Mouse (Mus musculus) ES-E14 (cell line): ENCODE measurements around the gene Myadml2.

ENCODE experiments used
- CHD2 ChIP-seq: IDR thresholded peaks from 2 replicates; pipeline ENCODE4 v1.6.1; 2014; ENCODE audit warnings: mild to moderate bottlenecking, low read depth, low read length, inconsistent platforms
- HCFC1 ChIP-seq: IDR thresholded peaks from 2 replicates; pipeline ENCODE4 v1.6.1; 2012; ENCODE audit warnings: low read length, inconsistent platforms, borderline replicate concordance; ENCODE audit not compliant: insufficient read depth
- MAFK ChIP-seq: IDR thresholded peaks from 2 replicates; pipeline ENCODE4 v1.6.1; 2014; ENCODE audit warnings: mild to moderate bottlenecking, low read depth, low read length, inconsistent platforms; ENCODE audit not compliant: insufficient read depth
- ZC3H11A ChIP-seq: IDR thresholded peaks from 2 replicates; pipeline ENCODE4 v1.6.1; 2012; ENCODE audit warnings: low read depth, mild to moderate bottlenecking, inconsistent platforms, low read length, borderline replicate concordance
- ZNF384 ChIP-seq: IDR thresholded peaks from 2 replicates; pipeline ENCODE4 v1.6.1; 2012; ENCODE audit warnings: low read depth, low read length, inconsistent platforms

GRCm38 (mm10) chr11:120651872-120652271 lies 3.9 kb upstream of the Myadml2 start:
- TF ChIP-seq CHD2 = no peak
- TF ChIP-seq ZC3H11A = no peak
- no peak for TF ChIP-seq ZNF384
- no peak for TF ChIP-seq MAFK
- no peak for TF ChIP-seq HCFC1
